Mouse (Mus musculus): ENCODE measurements at regions not wholly inside any gene's neighbourhood (a gene's known extent, or its start where the extent isn't known, plus 50 kb on each side); places are given as distances from the start of the nearest gene placed in this dataset.
"Not testable (repeated sequence)": the region's sequence is repeated elsewhere in the genome, so short reads cannot be mapped to it uniquely, and the experiment has no call there.

GRCm38 (mm10) chr12:93754505-93754904, 1905.5 kb upstream of the Sel1l start:
- H3K9me3 ChIP-seq (replicated peaks); H3K4me2 ChIP-seq; H3K36me3 ChIP-seq; H3K27me3 ChIP-seq (replicated peaks); H3K4me3 ChIP-seq (replicated peaks); H3K9ac ChIP-seq (replicated peaks); H3K4me1 ChIP-seq; ATAC-seq (ENCODE audit: low FRiP score); H3K27ac ChIP-seq (replicated peaks): not testable (repeated sequence)
- 88% methylated on average over 4 of the region's 4 CpGs for WGBS

- Histone ChIP-seq H3K9ac (replicated peaks) (no peak overlapping the region), H3K4me2 (no peak overlapping the region), H3K27ac (replicated peaks) (no peak overlapping the region), H3K36me3 (no peaks in the 10 kb centered on the region), H3K27me3 (replicated peaks) (no peaks in the 10 kb centered on the region), H3K4me3 (replicated peaks) (no peak overlapping the region), H3K4me1 (no peaks in the 10 kb centered on the region), H3K9me3 (replicated peaks) (no peaks in the 10 kb centered on the region)
- 54% methylated on average over 4 of the region's 4 CpGs for WGBS
- ATAC-seq (ENCODE audit: low FRiP score) = peak; percentile 68; the same call in 1 of the 2 replicates
Measured at GRCm38 (mm10) chr12:93748300-93748847, 1899.4 kb upstream of the Sel1l start.

GRCm38 (mm10) chr12:93718704-93719497, 1869.9 kb upstream of the Sel1l start:
- Histone ChIP-seq H3K36me3 (no peaks in the 10 kb centered on the region), H3K4me3 (replicated peaks) (no peak overlapping the region), H3K27me3 (replicated peaks) (no peaks in the 10 kb centered on the region), H3K27ac (replicated peaks) (no peak overlapping the region), H3K9me3 (replicated peaks) (no peaks in the 10 kb centered on the region), H3K4me1 (no peaks in the 10 kb centered on the region), H3K4me2 (no peak overlapping the region), H3K9ac (replicated peaks) (no peak overlapping the region)
- ATAC-seq (ENCODE audit: low FRiP score) = no peak
- 53% methylated on average over 2 of the region's 2 CpGs for WGBS

- Histone ChIP-seq H3K4me1 (no peaks in the 10 kb centered on the region), H3K27ac (replicated peaks) (no peak overlapping the region), H3K27me3 (replicated peaks) (no peaks in the 10 kb centered on the region), H3K4me2 (no peak overlapping the region), H3K36me3 (no peaks in the 10 kb centered on the region), H3K4me3 (replicated peaks) (no peak overlapping the region), H3K9me3 (replicated peaks) (no peaks in the 10 kb centered on the region), H3K9ac (replicated peaks) (no peak overlapping the region)
- no peak for ATAC-seq (ENCODE audit: low FRiP score)
- 85% methylated on average over 1 of the region's 1 CpGs for WGBS
Measured at GRCm38 (mm10) chr12:93705956-93706355, 1857.0 kb upstream of the Sel1l start.

- H3K27ac ChIP-seq (replicated peaks) = no peak overlapping the region
- H3K4me1 ChIP-seq = no peaks in the 10 kb centered on the region
- no peaks in the 10 kb centered on the region for H3K27me3 ChIP-seq (replicated peaks)
- no peak for ATAC-seq (ENCODE audit: low FRiP score)
- no peak overlapping the region for H3K4me2 ChIP-seq
- H3K4me3 ChIP-seq (replicated peaks) = no peak overlapping the region
- no peaks in the 10 kb centered on the region for H3K36me3 ChIP-seq
- WGBS = 74% methylated on average over 2 of the region's 2 CpGs
- no peak overlapping the region for H3K9ac ChIP-seq (replicated peaks)
- H3K9me3 ChIP-seq (replicated peaks) = no peaks in the 10 kb centered on the region
Measured at GRCm38 (mm10) chr12:93687196-93687595, 1838.2 kb upstream of the Sel1l start.

- Histone ChIP-seq H3K9ac (replicated peaks) (no peak overlapping the region), H3K9me3 (replicated peaks) (no peaks in the 10 kb centered on the region), H3K36me3 (no peaks in the 10 kb centered on the region), H3K4me1 (no peaks in the 10 kb centered on the region), H3K27ac (replicated peaks) (no peak overlapping the region), H3K27me3 (replicated peaks) (no peaks in the 10 kb centered on the region), H3K4me2 (no peak overlapping the region), H3K4me3 (replicated peaks) (no peak overlapping the region)
- 88% methylated on average over 1 of the region's 1 CpGs for WGBS
- no peak for ATAC-seq (ENCODE audit: low FRiP score)
Measured at GRCm38 (mm10) chr12:93684385-93684784, 1835.4 kb upstream of the Sel1l start.

GRCm38 (mm10) chr12:93677478-93677877, 1828.5 kb upstream of the Sel1l start:
- Histone ChIP-seq H3K27ac (replicated peaks) (no peak overlapping the region), H3K4me2 (no peak overlapping the region), H3K4me3 (replicated peaks) (no peak overlapping the region), H3K4me1 (no peaks in the 10 kb centered on the region), H3K9me3 (replicated peaks) (no peaks in the 10 kb centered on the region), H3K36me3 (no peaks in the 10 kb centered on the region), H3K9ac (replicated peaks) (no peak overlapping the region), H3K27me3 (replicated peaks) (no peaks in the 10 kb centered on the region)
- ATAC-seq (ENCODE audit: low FRiP score) = no peak
- 88% methylated on average over 1 of the region's 1 CpGs for WGBS

- Histone ChIP-seq H3K36me3 (no peaks in the 10 kb centered on the region), H3K9ac (replicated peaks) (no peak overlapping the region), H3K9me3 (replicated peaks) (no peaks in the 10 kb centered on the region), H3K27ac (replicated peaks) (no peak overlapping the region), H3K4me3 (replicated peaks) (no peak overlapping the region), H3K4me2 (no peak overlapping the region), H3K27me3 (replicated peaks) (no peaks in the 10 kb centered on the region), H3K4me1 (no peaks in the 10 kb centered on the region)
- no peak for ATAC-seq (ENCODE audit: low FRiP score)
Measured at GRCm38 (mm10) chr12:93675032-93675431, 1826.1 kb upstream of the Sel1l start.

- no peak overlapping the region for H3K9ac ChIP-seq (replicated peaks)
- H3K4me2 ChIP-seq = no peak overlapping the region
- H3K4me3 ChIP-seq (replicated peaks) = no peak overlapping the region
- WGBS = 55% methylated on average over 2 of the region's 2 CpGs
- ATAC-seq (ENCODE audit: low FRiP score) = no peak
- H3K4me1 ChIP-seq = no peaks in the 10 kb centered on the region
- H3K27me3 ChIP-seq (replicated peaks) = no peaks in the 10 kb centered on the region
- no peak overlapping the region for H3K27ac ChIP-seq (replicated peaks)
- no peaks in the 10 kb centered on the region for H3K36me3 ChIP-seq
- no peaks in the 10 kb centered on the region for H3K9me3 ChIP-seq (replicated peaks)
Measured at GRCm38 (mm10) chr12:93669211-93669610, 1820.3 kb upstream of the Sel1l start.

GRCm38 (mm10) chr12:93666799-93667198, 1817.8 kb upstream of the Sel1l start:
- Histone ChIP-seq H3K4me3 (replicated peaks) (no peak overlapping the region), H3K27me3 (replicated peaks) (no peaks in the 10 kb centered on the region), H3K36me3 (no peaks in the 10 kb centered on the region), H3K9me3 (replicated peaks) (no peaks in the 10 kb centered on the region), H3K9ac (replicated peaks) (no peak overlapping the region), H3K4me2 (no peak overlapping the region), H3K27ac (replicated peaks) (no peak overlapping the region), H3K4me1 (no peaks in the 10 kb centered on the region)
- ATAC-seq (ENCODE audit: low FRiP score) = no peak
- 88% methylated on average over 1 of the region's 1 CpGs for WGBS

All from neural tube, embryonic 15.5 days (tissue).